Mouse (Mus musculus) adrenal gland, adult 8-10 months (tissue): ENCODE measurements at regions not wholly inside any gene's neighbourhood (a gene's known extent, or its start where the extent isn't known, plus 50 kb on each side); places are given as distances from the start of the nearest gene placed in this dataset.

Experiments
- DNase-seq: peaks from one replicate; pipeline ENCODE4 v3.0.0; 2022
- microRNA-seq, 2 experiments: library from miRNA; unstranded; fragments of <30 nt; microRNA quantifications; one replicate each; pipeline ENCODE4 v1.2.0; 2022

DNA sequence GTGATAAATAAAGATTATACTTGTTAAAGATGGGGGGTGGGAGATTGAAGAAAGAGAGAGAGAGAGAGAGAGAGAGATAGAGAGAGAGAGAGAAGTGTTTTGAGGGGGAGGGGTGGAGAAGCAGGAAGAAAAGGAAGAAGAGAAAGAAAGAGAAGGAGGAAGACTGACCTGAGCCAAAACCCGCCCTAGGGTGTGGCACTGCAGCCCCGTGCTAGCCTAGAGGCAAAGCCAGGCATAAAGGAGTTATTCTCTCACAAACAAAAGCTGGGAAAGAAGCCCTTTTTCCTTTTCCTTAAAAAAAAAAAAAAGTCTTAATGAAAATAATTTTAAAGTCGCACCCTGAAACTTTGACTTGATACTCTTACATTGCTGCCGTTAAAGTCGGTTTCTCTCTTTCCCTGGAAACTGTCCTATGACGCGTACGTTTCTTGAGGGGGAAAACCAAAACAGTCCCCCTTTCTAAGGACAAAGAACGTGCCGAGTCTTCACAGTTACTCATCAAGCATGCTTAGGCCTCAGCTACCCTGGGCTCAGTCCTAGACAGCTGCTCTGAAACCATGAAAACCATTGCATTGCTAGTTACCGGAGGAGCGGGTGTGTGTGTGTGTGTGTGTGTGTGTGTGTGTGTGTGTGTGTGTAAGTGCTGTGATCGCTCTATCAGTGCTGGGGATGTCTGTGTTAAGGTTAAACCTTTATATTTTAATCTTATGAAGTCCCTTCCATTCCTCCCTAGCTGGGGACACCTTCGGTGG lies 53.6 kb upstream of the Klf3 start:
- DNase-seq: no peak

DNA sequence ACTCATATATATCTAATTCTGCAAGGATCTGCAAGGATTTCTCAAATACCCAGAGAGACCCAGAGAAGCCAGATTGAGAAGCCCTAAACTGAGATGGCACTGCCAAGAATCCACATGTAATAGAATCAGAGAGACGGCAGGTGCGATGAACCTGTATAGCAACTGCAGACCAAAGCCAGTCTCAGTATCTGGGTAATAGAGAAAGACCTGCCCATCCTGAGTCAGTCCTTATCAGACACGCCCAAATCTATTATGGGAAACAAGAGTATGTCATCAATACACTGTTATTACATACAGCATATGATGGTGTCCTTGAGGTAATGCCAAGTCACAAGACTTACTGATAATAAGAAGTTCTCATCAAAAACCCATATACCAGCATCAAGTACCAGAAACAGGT lies 52.8 kb upstream of the Klf3 start:
- no peak for DNase-seq

DNA sequence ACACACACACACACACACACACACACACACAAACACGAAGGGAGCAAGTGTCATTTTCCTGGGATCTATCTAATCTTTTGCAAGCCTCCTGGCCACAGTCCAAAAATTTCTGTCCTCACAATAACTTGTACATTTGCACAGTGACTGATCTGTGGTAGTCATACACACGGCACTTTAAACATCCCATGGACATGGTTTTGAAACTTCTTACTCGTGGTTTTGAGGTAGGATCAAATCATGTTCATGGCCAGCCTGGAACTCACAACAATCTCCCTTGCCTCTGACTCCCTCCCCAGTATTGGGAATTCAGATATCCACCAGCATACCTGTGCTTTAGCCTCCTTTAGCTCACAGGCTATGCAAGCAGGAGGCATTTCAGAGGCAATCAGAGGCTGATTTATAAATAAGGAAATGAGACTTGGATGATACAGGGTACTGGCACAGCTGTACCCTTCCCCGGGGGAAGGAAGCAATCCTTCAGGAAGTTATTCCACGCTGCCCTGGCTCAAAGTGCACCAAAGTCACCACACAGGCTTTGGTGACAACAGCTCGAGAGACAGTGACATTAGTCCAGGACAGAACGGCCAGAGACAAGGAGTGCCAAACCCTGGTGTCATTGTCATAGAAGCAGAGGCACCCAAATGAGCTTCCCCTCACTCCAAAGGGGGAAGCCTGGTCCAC lies 52.1 kb upstream of the Klf3 start:
- DNase-seq: no peak

DNA sequence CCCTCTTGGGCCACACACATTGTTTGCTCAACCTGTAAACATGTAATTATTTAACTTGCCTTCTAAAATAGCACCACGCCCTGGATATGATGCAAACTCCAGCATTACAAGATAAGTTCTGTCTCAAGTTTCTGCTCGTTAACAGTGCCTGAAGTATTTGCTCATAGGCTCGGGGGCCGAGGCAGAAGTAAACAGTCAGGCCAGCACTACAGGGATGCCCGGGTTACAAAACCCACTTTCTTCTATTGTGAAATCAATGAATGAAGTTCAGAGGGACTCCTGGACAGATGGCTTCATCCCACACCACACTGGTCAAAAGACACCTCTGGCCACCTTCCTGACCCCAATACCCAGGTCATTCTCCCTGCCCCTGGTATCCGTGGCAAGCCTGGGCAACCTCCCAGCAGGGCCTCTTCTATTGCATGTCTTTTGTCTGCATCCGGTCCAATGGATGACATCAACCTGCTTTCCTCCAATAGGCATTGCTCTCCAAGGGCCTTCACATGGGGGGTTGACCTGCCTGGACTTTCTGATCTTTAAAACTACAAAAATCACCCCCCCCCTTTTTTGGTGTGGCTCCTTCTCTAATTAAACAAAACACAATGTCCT lies 49.9 kb upstream of the Klf3 start:
- no peak for DNase-seq

Small RNA genes lying in the stretch of these regions (microRNA-seq; reads per million reads assigned to microRNA genes)
- 0 reads per million in 2 experiments for gene Gm25306
